Mouse (Mus musculus): ENCODE measurements around the gene Ifrd1. TPM values are rescaled to one million over a fixed set of nuclear protein-coding genes. Genes with fewer than 3 reads are reported as not detected.

Ifrd1 gene
- polyA plus RNA-seq, 1 experiment from 2014 or later = 122 TPM

DNA sequence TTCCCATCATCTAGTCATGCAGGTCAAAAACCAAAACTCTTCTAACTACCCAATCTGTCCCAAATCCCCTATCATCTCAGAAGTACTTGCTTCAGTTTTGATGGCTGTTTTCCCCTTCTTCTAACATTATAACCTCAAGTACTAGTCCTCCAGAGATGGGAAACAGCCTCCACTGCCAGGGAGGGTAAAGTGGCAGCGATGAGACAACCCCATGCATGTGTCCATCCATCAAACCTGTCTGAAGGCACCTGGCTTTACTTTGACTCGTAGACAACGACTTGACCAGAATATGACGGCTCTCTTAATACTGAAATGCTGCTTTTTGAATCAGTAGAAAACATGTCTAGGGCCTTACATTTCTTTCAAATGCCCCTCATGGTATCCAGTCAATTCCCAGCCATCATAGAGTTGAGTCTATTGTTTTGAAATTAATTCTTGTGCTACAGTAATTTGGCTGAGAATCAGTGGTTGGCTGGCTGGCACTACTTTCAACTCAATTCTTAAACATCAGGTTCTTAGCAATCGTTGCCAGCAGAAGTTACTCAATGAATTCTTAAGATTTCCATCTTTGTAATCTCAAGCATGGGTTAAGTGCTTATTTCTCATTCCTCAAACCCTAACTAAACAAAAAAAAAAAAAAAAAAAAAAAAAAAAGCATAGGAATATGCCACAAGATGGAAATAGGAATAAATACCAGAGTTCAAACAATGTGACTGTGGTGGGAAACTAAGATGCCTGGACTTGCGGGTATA is 47.6 kb downstream of the Ifrd1 start:
- WGBS = 80% methylated on average over 6 of the region's 6 CpGs
- Histone ChIP-seq H3K27ac (replicated peaks) (no peak overlapping the region), H3K27me3 (ENCODE audit: control insufficient read depth, insufficient read depth, low read length) (no peaks in the 10 kb centered on the region), H3K9me3 (ENCODE audit: control insufficient read depth, low read length) (no peaks in the 10 kb centered on the region), H3K4me1 (replicated peaks; ENCODE audit: control insufficient read depth, insufficient read depth) (no peaks in the 10 kb centered on the region), H3K9ac (ENCODE audit: low read length) (no peak overlapping the region), H3K4me3 (ENCODE audit: low read depth, low read length) (no peak overlapping the region), H3K36me3 (ENCODE audit: control insufficient read depth, insufficient read depth, low read length) (peaks cover 14% of the 10 kb centered on the region), H3K4me2 (replicated peaks; ENCODE audit: low read depth) (no peak overlapping the region)
- TF ChIP-seq CTCF (IDR thresholded peaks at IDR 0.05; ENCODE audit: low read depth) = no peak
- TF ChIP-seq EP300 (optimal IDR thresholded peaks at IDR 0.05) = no peak
- ATAC-seq (ENCODE audit: low FRiP score, low TSS enrichment) (no peak), DNase-seq (ENCODE audit: low spot score) (no peak)

DNA sequence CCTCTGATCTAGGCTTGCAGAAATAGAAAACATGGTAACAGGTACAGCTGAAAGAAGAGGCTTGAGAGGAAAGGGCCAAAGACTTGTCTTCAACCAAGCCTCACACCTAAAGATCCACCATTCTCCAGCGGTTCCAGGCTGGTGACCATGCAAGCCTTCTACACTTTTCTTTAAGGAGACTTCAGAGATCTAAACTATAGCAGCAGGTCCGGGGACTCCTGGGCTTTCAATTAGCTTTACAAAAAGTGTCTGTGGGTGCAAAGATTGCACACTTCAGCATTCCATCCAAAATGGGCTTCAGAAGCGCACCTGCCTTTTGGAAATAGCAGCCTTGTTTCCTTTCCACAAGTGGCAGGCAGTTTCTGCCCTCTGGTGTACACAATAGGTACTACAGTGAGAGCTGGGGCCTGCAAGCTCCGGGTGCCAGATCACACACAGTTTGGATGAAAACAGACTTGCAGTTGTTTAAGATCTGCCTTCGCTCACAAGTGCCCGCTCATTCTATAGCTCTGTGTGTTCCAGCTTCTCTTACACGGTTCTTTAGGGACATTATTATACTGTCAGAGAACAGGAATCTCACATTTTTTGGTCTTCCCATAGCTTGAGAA is 48.4 kb downstream of the Ifrd1 start:
- ATAC-seq (ENCODE audit: low FRiP score, low TSS enrichment) (peak; percentile 49; the same call in 1 of the 2 replicates), DNase-seq (ENCODE audit: low spot score) (peak; percentile 58)
- Histone ChIP-seq H3K27me3 (ENCODE audit: control insufficient read depth, insufficient read depth, low read length) (no peaks in the 10 kb centered on the region), H3K4me1 (replicated peaks; ENCODE audit: control insufficient read depth, insufficient read depth) (no peaks in the 10 kb centered on the region), H3K9ac (ENCODE audit: low read length) (no peak overlapping the region), H3K9me3 (ENCODE audit: control insufficient read depth, low read length) (no peaks in the 10 kb centered on the region), H3K27ac (replicated peaks) (no peak overlapping the region), H3K36me3 (ENCODE audit: control insufficient read depth, insufficient read depth, low read length) (peaks cover 10% of the 10 kb centered on the region), H3K4me3 (ENCODE audit: low read depth, low read length) (no peak overlapping the region), H3K4me2 (replicated peaks; ENCODE audit: low read depth) (no peak overlapping the region)
- TF ChIP-seq CTCF (IDR thresholded peaks at IDR 0.05; ENCODE audit: low read depth) = peak; percentile 91
- no peak for TF ChIP-seq EP300 (optimal IDR thresholded peaks at IDR 0.05)
- 40% methylated on average over 7 of the region's 7 CpGs for WGBS

DNA sequence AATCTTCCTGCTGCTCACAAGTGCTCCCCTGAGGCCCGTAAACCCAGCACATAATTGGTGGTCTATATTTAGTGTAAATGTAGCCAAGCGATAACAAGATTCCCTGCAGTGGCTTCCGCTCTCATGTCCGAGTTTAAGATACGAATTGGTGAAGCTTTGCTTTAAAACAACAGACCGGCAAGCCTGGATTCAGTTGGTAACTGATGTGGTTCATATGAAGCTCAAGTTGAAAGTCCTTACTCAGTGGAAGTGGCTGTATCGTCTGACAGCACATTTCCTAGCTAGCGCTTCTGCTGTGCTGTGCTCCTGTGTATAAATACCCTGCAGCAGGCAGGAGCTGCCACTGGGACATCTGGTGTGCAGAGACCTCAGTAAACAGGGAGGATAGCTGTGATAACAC is 49.0 kb downstream of the Ifrd1 start, which contains the start of gene Lsmem1:
Lsmem1 (minus strand) TSS at position 189 of the 400 bp plus-strand sequence.
- WGBS = 76% methylated on average over 8 of the region's 8 CpGs
- H3K9me3 ChIP-seq (ENCODE audit: control insufficient read depth, low read length) = no peaks in the 10 kb centered on the region
- no peak within 1 kb of the TSS for H3K9ac ChIP-seq (ENCODE audit: low read length)
- H3K4me2 ChIP-seq (replicated peaks; ENCODE audit: low read depth) = no peak within 1 kb of the TSS
- TF ChIP-seq CTCF (IDR thresholded peaks at IDR 0.05; ENCODE audit: low read depth) (no peak), EP300 (optimal IDR thresholded peaks at IDR 0.05) (no peak)
- H3K36me3 ChIP-seq (ENCODE audit: control insufficient read depth, insufficient read depth, low read length) = peaks cover 6% of the 10 kb centered on the region
- no peak within 1 kb of the TSS for H3K4me3 ChIP-seq (ENCODE audit: low read depth, low read length)
- no peaks in the 10 kb centered on the region for H3K27me3 ChIP-seq (ENCODE audit: control insufficient read depth, insufficient read depth, low read length)
- DNase-seq (ENCODE audit: low spot score) (no peak), ATAC-seq (ENCODE audit: low FRiP score, low TSS enrichment) (no peak)
- H3K4me1 ChIP-seq (replicated peaks; ENCODE audit: control insufficient read depth, insufficient read depth) = no peaks in the 10 kb centered on the region
- H3K27ac ChIP-seq (replicated peaks) = no peak within 1 kb of the TSS

DNA sequence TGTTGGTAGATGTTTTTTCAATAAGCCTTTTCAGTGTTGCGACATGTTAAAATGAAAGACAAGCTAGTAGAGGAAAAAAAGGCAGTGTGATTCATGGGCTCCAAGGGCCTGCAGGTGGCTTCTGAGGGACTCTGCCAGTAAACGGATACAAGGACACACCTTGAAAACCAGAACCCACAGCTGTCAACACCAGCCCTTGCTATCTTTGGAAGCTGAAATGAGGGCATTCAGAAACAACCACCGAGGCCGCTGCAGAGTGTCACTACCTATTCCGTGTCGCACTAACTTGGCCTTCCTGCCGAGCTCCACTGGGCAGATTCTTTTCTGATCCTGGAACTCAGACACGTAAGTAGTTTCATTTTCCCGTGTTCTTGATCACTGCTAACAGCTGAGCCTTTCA is 49.9 kb downstream of the Ifrd1 start:
- Histone ChIP-seq H3K4me1 (replicated peaks; ENCODE audit: control insufficient read depth, insufficient read depth) (no peaks in the 10 kb centered on the region), H3K4me3 (ENCODE audit: low read depth, low read length) (no peak overlapping the region), H3K27ac (replicated peaks) (no peak overlapping the region), H3K4me2 (replicated peaks; ENCODE audit: low read depth) (no peak overlapping the region), H3K9me3 (ENCODE audit: control insufficient read depth, low read length) (no peaks in the 10 kb centered on the region), H3K36me3 (ENCODE audit: control insufficient read depth, insufficient read depth, low read length) (peaks cover 6% of the 10 kb centered on the region), H3K27me3 (ENCODE audit: control insufficient read depth, insufficient read depth, low read length) (no peaks in the 10 kb centered on the region), H3K9ac (ENCODE audit: low read length) (no peak overlapping the region)
- 70% methylated on average over 9 of the region's 9 CpGs for WGBS
- no peak for TF ChIP-seq EP300 (optimal IDR thresholded peaks at IDR 0.05)
- TF ChIP-seq CTCF (IDR thresholded peaks at IDR 0.05; ENCODE audit: low read depth) = no peak
- DNase-seq (ENCODE audit: low spot score) (no peak), ATAC-seq (ENCODE audit: low FRiP score, low TSS enrichment) (no peak)

DNA sequence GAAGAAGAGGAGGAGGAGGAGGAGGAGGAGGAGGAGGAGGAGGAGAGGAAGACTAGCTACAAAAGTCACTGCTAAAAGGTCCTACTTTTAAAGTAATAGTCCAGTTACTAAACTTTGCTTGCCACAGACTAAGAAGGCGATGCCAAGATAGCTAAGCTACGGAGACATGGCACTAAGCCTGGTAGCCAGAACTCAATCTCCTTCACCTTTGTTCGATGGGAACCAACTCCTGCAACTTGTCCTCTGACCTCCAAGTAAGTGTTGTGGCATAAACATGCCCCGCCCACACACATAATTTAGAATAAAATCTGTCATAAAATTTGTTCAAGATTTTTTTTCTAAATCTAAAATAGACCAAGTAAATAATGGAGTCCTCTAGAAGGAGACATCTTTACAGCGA is 50.3 kb downstream of the Ifrd1 start:
- 85% methylated on average over 5 of the region's 5 CpGs for WGBS
- TF ChIP-seq CTCF (IDR thresholded peaks at IDR 0.05; ENCODE audit: low read depth) (no peak), EP300 (optimal IDR thresholded peaks at IDR 0.05) (no peak)
- H3K4me3 ChIP-seq (ENCODE audit: low read depth, low read length) = no peak overlapping the region
- DNase-seq (ENCODE audit: low spot score) = no peak
- peaks cover 6% of the 10 kb centered on the region for H3K36me3 ChIP-seq (ENCODE audit: control insufficient read depth, insufficient read depth, low read length)
- H3K9me3 ChIP-seq (ENCODE audit: control insufficient read depth, low read length) = no peaks in the 10 kb centered on the region
- H3K4me1 ChIP-seq (replicated peaks; ENCODE audit: control insufficient read depth, insufficient read depth) = no peaks in the 10 kb centered on the region
- H3K27ac ChIP-seq (replicated peaks) = no peak overlapping the region
- H3K9ac ChIP-seq (ENCODE audit: low read length) = no peak overlapping the region
- H3K27me3 ChIP-seq (ENCODE audit: control insufficient read depth, insufficient read depth, low read length) = no peaks in the 10 kb centered on the region
- no peak for ATAC-seq (ENCODE audit: low FRiP score, low TSS enrichment)
- no peak overlapping the region for H3K4me2 ChIP-seq (replicated peaks; ENCODE audit: low read depth)

DNA sequence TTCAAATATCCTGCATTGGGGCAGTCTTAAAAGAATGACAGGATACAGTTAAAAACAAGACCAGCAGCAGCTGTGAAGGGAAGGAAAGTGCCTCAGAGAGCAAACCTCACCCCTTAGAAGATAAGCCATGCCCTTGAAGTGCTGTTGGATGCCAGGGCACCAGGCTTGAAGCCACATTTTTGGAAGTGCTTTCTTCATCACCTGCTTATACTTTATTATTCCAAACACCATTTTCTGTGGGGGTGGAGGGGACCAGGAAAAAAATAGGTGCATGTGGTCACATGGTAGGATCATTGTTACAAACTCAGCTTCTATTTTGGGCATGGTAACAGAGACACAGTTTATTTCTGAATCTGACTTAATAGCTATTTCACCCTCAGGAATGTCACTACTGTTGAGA is 50.8 kb downstream of the Ifrd1 start:
- Histone ChIP-seq H3K27me3 (ENCODE audit: control insufficient read depth, insufficient read depth, low read length) (no peaks in the 10 kb centered on the region), H3K9me3 (ENCODE audit: control insufficient read depth, low read length) (no peaks in the 10 kb centered on the region), H3K4me3 (ENCODE audit: low read depth, low read length) (no peak overlapping the region), H3K27ac (replicated peaks) (no peak overlapping the region), H3K9ac (ENCODE audit: low read length) (no peak overlapping the region), H3K4me2 (replicated peaks; ENCODE audit: low read depth) (no peak overlapping the region), H3K4me1 (replicated peaks; ENCODE audit: control insufficient read depth, insufficient read depth) (no peaks in the 10 kb centered on the region), H3K36me3 (ENCODE audit: control insufficient read depth, insufficient read depth, low read length) (peaks cover 4% of the 10 kb centered on the region)
- no peak for DNase-seq (ENCODE audit: low spot score)
- TF ChIP-seq EP300 (optimal IDR thresholded peaks at IDR 0.05) = no peak
- TF ChIP-seq CTCF (IDR thresholded peaks at IDR 0.05; ENCODE audit: low read depth) = no peak
- ATAC-seq (ENCODE audit: low FRiP score, low TSS enrichment) = no peak
